Mouse (Mus musculus): ENCODE measurements at regions not wholly inside any gene's neighbourhood (a gene's known extent, or its start where the extent isn't known, plus 50 kb on each side); places are given as distances from the start of the nearest gene placed in this dataset.

- TF ChIP-seq CTCF (IDR thresholded peaks at IDR 0.05; ENCODE audit: control insufficient read depth, insufficient read depth, low read length) = no peak
- no peak for TF ChIP-seq POLR2A (IDR thresholded peaks at IDR 0.05; ENCODE audit: borderline replicate concordance, control insufficient read depth, low read depth, low read length)
These were observed 165.3 kb upstream of the Sox11 start for GRCm38 (mm10) chr12:27507523-27508225.

All from bone marrow, adult 2 months (tissue).